Mouse (Mus musculus) bone marrow, adult 2 months (tissue): ENCODE data around the gene Map2k5. TPM values are rescaled to one million over a fixed set of nuclear protein-coding genes. Genes with fewer than 3 reads are reported as not detected.
A peak's percentile ranks its signal among the peaks of the same experiment; 100 is the strongest.

Source experiments
- H3K27ac ChIP-seq: fragments of 200-500 bp; 2 replicates; pipeline ENCODE4 v1.5.1; 2012; ENCODE audit warnings: low read depth, mild to moderate bottlenecking, control low read depth, inconsistent platforms, low read length; ENCODE audit not compliant: control insufficient read depth, poor library complexity, insufficient read depth
- H3K4me1 ChIP-seq: fragments of 200-500 bp; 2 replicates; pipeline ENCODE4 v1.6.1; 2011; ENCODE audit warnings: low read length; ENCODE audit not compliant: control insufficient read depth, insufficient read depth
- H3K4me3 ChIP-seq: fragments of 200-500 bp; replicated peaks from 2 replicates; pipeline ENCODE3; 2011; ENCODE audit warnings: mild to moderate bottlenecking, low read depth, low read length, control low read depth; ENCODE audit not compliant: control insufficient read depth
- CTCF ChIP-seq: fragments of 200-500 bp; IDR thresholded peaks from 2 replicates; pipeline ENCODE4 v1.5.1; 2011; ENCODE audit warnings: low read length, control low read depth; ENCODE audit not compliant: control insufficient read depth, insufficient read depth
- POLR2A ChIP-seq: fragments of 200-500 bp; IDR thresholded peaks from 2 replicates; pipeline ENCODE4 v1.6.1; 2011; ENCODE audit warnings: low read depth, mild to moderate bottlenecking, control low read depth, low read length, borderline replicate concordance; ENCODE audit not compliant: control insufficient read depth
- WGBS: fragments of 180-500 bp; shearing (Covaris S2); methylation state at CpG from one replicate; pipeline ENCODE4 v1.1.7; 2018; 5-methylcytosine and 5-hydroxymethylcytosine counted together
- polyA plus RNA-seq: library from polyadenylated mRNA; stranded (reverse); fragments of >200 nt; gene quantifications from 2 replicates; pipeline ENCODE4 v1.2.4, GENCODE M21; 2011; ENCODE audit warnings: low replicate concordance; ENCODE audit not compliant: missing spikeins, insufficient read depth, insufficient read length

The Map2k5 gene
- polyA plus RNA-seq, 1 experiment, result 13.9 TPM

DNA sequence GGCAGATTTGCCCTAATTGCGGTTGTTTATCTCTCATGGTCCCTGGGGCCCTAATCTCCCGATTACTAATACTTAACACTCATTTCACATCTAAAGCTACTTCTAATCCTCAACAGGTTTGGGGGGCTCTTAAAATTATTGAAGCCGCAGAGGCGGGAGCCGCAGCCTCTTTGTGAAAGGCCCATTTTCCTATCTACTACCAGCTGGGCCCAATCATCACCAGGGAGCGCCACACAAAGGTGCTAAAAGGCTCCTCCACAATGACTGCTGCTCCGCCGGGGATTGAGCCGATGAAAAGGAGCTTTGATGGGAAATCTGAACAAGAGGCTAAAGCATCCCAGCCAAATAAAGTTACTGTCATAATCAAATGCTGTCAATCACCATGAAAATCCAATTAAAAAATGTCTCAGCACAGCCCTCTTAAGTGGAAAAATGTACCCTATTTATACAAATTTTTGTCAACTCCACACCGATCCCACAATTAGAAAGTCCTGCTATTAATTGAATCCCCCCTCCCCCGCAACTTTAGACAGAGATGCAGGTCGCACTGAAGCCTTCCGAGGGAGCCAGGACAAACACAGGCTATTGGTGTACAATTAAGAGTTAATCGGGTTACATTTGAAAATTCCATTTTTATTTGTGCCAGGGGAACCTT lies 195.3 kb downstream of the Map2k5 start:
- 90% methylated on average over 14 of the region's 14 CpGs for WGBS
- Histone ChIP-seq H3K4me1 (peaks cover 1% of the 10 kb centered on the region; the same call in 1 of the 2 replicates), H3K27ac (no peak overlapping the region), H3K4me3 (no peak overlapping the region)
- TF ChIP-seq POLR2A (no peak), CTCF (no peak)

GRCm38 (mm10) chr9:63181337-63182178 lies 196.1 kb downstream of the Map2k5 start:
- Histone ChIP-seq H3K27ac (no peak overlapping the region), H3K4me1 (peaks cover 1% of the 10 kb centered on the region; the same call in 1 of the 2 replicates), H3K4me3 (no peak overlapping the region)
- TF ChIP-seq CTCF (no peak), POLR2A (no peak)
- WGBS, result 85% methylated on average over 11 of the region's 11 CpGs

GRCm38 (mm10) chr9:63178296-63178695 lies 199.4 kb downstream of the Map2k5 start:
- 73% methylated on average over 8 of the region's 8 CpGs for WGBS
- peaks cover 1% of the 10 kb centered on the region; the same call in 1 of the 2 replicates for H3K4me1 ChIP-seq
- no peak overlapping the region for H3K4me3 ChIP-seq
- TF ChIP-seq CTCF (no peak), POLR2A (no peak)
- H3K27ac ChIP-seq, result no peak overlapping the region

DNA sequence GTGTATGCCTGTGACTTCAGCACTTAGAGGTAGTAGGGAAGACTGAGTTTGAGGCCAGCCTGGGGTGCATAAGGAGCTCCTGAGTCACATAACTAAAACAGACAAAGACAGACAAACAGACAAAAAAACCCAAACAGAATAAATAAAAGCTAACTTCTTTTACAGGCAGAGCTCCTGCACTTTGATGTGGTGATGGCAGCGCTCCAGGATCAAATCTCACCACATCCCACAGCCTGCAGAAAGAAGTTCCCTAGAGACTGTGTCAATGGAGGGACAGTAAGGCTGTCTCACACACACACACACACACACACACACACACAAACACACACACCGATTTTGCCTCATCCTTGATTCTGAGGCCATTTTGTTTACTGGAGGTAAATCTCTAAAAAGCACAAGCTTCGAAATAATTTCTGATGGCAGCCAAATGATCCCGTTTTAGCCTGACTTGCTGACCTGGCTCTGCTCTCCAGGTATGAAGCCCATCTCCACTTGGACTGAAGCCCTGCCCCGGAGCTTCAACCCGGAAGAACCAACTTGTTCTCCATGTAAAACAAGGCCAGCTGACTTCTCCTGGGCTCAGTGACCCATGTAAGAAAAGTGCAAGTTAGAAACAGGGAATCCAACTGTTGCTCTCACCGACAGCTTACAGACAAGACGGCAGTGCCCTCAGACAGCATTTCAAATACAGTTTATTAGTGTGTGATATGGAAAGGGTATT lies 203.5 kb downstream of the Map2k5 start:
- WGBS, result 86% methylated on average over 8 of the region's 8 CpGs
- TF ChIP-seq CTCF, result no peak
- no peak for TF ChIP-seq POLR2A
- no peak overlapping the region for H3K27ac ChIP-seq
- peaks cover 1% of the 10 kb centered on the region; the same call in 1 of the 2 replicates for H3K4me1 ChIP-seq
- H3K4me3 ChIP-seq, result no peak overlapping the region

DNA sequence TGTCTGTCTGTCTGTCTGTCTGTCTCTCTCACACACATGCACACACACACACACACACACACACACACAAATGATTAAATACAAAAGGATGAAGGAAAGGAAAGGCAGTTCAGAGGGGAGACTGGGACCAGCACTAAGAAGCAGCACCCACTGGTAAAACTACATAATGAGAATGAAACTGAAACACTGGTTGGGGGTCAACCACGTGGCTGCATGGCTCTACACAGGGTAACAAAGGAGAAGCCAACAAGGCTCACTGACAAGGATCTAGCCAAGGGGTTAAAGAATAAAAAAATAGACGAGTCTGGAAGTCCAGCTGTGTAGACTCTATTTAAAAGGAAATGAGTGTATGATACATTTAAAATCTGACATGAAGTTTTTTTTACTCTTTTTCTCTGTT lies 205.8 kb downstream of the Map2k5 start:
- H3K4me1 ChIP-seq, result no peaks in the 10 kb centered on the region
- H3K4me3 ChIP-seq, result no peak overlapping the region
- no peak overlapping the region for H3K27ac ChIP-seq
- 30% methylated on average over 2 of the region's 2 CpGs for WGBS
- TF ChIP-seq POLR2A, result no peak
- no peak for TF ChIP-seq CTCF

- WGBS, result 69% methylated on average over 1 of the region's 1 CpGs
- TF ChIP-seq CTCF (0 out of 2 replicates have a peak, but pooled peaks have one; percentile 6), POLR2A (no peak)
- no peak overlapping the region for H3K4me3 ChIP-seq
- H3K27ac ChIP-seq, result no peak overlapping the region
- H3K4me1 ChIP-seq, result no peaks in the 10 kb centered on the region
These were observed 208.6 kb downstream of the Map2k5 start for GRCm38 (mm10) chr9:63169127-63169526.

- H3K4me3 ChIP-seq, result no peak overlapping the region
- no peak for TF ChIP-seq POLR2A
- H3K4me1 ChIP-seq, result no peaks in the 10 kb centered on the region
- no peak overlapping the region for H3K27ac ChIP-seq
- WGBS, result 80% methylated on average over 9 of the region's 9 CpGs
These were observed 212.6 kb downstream of the Map2k5 start for GRCm38 (mm10) chr9:63165070-63165469.

GRCm38 (mm10) chr9:63163756-63164155 lies 213.9 kb downstream of the Map2k5 start:
- H3K4me3 ChIP-seq, result no peak overlapping the region
- TF ChIP-seq POLR2A (no peak), CTCF (no peak)
- H3K4me1 ChIP-seq, result no peaks in the 10 kb centered on the region
- 77% methylated on average over 8 of the region's 8 CpGs for WGBS
- no peak overlapping the region for H3K27ac ChIP-seq
